Mouse (Mus musculus): Measurements from ENCODE around the gene Ankrd34a.

DNA sequence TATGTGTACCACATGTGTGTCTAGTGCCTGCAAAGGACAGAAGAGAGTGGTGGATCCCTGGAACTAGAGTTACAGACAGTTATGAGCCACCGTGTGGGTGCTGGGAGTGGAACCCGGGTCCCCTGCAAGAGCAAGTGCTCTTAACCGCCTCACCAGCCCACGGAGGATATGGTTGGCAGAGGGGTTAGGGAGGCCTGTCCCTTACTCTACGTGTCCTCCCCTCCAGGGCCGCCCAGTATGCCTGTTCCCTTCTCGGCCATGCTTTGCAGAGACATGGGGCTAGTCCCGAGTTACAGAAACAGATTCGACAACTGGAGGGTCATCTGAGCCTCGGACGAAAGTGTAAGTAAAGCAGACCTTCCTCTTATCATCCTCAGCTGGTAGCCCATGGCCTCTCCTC, 40.0 kb downstream of the Ankrd34a start:
- TF ChIP-seq CTCF (IDR thresholded peaks at IDR 0.05; ENCODE audit: insufficient read depth, low read depth, low read length): no peak
- TF ChIP-seq POLR2A (IDR thresholded peaks at IDR 0.05; ENCODE audit: insufficient read depth, low read depth, low read length): no peak

Measured in olfactory bulb, adult 2 months (tissue).